Mouse (Mus musculus) adrenal gland, postnatal 36 days (tissue): Measurements from ENCODE around the gene Tmem255b. TPM values are rescaled to one million over a fixed set of nuclear protein-coding genes. Genes with fewer than 3 reads are reported as not detected.

ENCODE experiments used
- total RNA-seq, 2 experiments: library from RNA; stranded (reverse); gene quantifications; 2 replicates each; pipeline ENCODE4 v1.2.3; 2021

Gene Tmem255b
- total RNA-seq, 2 experiments from 2014 or later, result 0.92 to 1.1 TPM

Other genes starting within 250 kb of the Tmem255b start
- 10 to 100 TPM; 11.7 to 13.6 TPM for gene Grtp1, start 234.6 kb upstream of the Tmem255b start, total RNA-seq
- 1 to 10 TPM; 2.0 to 2.8 TPM for gene Adprhl1, start 181.0 kb upstream of the Tmem255b start, total RNA-seq
- 10 to 100 TPM; 30.2 to 31.2 TPM for gene Dcun1d2, start 147.1 kb upstream of the Tmem255b start, total RNA-seq
- gene Tmco3, start 147.0 kb upstream of the Tmem255b start, total RNA-seq, result 10 to 100 TPM; 28.5 to 32.5 TPM
- gene Tfdp1, start 96.4 kb upstream of the Tmem255b start, total RNA-seq, result 10 to 100 TPM; 52.5 to 66.5 TPM
- gene Atp4b, start 38.4 kb upstream of the Tmem255b start, total RNA-seq, result under 1 TPM; 0.66 to 0.79 TPM
- not detected for gene Grk1, start 30.1 kb upstream of the Tmem255b start, total RNA-seq
- gene Gas6, start 59.3 kb downstream of the Tmem255b start, total RNA-seq, result 100 to 1,000 TPM in 1 of 2 experiments, 10 to 100 TPM in 1; 83.7 to 248 TPM
- gene 1700029H14Rik, start 127.3 kb downstream of the Tmem255b start, total RNA-seq, result not detected
- 10 to 100 TPM; 34.5 to 64.0 TPM for gene Rasa3, start 242.4 kb downstream of the Tmem255b start, total RNA-seq